Mouse (Mus musculus): Measurements from ENCODE around the gene Card19. TPM values are rescaled to one million over a fixed set of nuclear protein-coding genes. Genes with fewer than 3 reads are reported as not detected.

The Card19 gene
- 23.1 and 23.3 TPM in 2 replicates for polyA plus RNA-seq (2016; fragmentation: Nextera tagmentation; extraction: Ambion mirVana)

GRCm38 (mm10) chr13:49215504-49216219 lies at the start of gene Card19:
Gene Card19, minus strand, starts transcription at chr13:49216037.
- no peaks in the 10 kb centered on the region for H3K9me3 ChIP-seq (replicated peaks)
- DNase-seq (ENCODE audit: low spot score) = peak; percentile 92
- H3K27me3 ChIP-seq (ENCODE audit: low read depth, poor library complexity, severe bottlenecking) = peaks cover 60% of the 10 kb centered on the region
- peak within 1 kb of the TSS; percentile 84 for H3K27ac ChIP-seq (replicated peaks)
- H3K4me3 ChIP-seq = peak within 1 kb of the TSS; percentile 88
- no peaks in the 10 kb centered on the region for H3K36me3 ChIP-seq
- WGBS = under 1% methylated on average over 77 of the region's 78 CpGs
- peaks cover 72% of the 10 kb centered on the region for H3K4me1 ChIP-seq

DNA sequence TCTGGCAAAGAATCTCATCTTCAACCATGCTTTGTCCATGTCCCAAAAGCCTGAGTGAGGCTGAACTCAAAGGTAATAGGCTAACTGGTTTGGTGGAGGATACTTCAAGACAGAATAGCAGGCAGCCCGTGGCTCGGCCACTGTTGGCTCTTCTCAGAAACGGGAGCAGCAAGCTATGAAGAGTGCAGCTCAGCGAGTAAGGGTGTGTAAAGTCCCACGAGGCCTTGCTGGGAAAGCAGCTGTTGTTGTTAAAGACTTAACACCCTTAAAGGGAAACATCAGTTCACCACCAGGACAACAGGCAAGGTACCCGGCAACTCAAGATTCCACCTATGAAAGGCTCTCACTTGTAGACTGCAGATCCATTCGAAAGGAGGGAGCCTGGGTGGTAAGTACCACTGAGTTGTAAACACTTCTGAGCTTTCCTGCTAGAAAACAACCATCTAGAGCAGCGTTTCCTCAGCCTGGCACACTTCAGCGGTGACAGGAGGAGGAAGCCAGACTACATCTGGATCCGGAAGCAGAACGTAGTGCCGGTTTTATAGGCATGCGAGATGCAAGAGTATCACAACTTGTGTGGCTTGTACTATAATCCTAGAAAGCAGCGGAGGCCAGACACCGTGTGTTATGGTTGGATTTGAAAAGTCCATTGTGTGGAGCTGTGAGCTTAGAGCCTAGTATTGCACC lies 44.3 kb upstream of the Card19 start:
- Histone ChIP-seq H3K27ac (replicated peaks) (no peak overlapping the region), H3K27me3 (ENCODE audit: low read depth, poor library complexity, severe bottlenecking) (no peaks in the 10 kb centered on the region), H3K4me1 (peaks cover 11% of the 10 kb centered on the region; the same call in 1 of the 2 replicates), H3K9me3 (replicated peaks) (no peaks in the 10 kb centered on the region), H3K36me3 (peaks cover 8% of the 10 kb centered on the region; the same call in 1 of the 2 replicates), H3K4me3 (no peak overlapping the region)
- DNase-seq (ENCODE audit: low spot score) = no peak
- WGBS = 89% methylated on average over 15 of the region's 15 CpGs

DNA sequence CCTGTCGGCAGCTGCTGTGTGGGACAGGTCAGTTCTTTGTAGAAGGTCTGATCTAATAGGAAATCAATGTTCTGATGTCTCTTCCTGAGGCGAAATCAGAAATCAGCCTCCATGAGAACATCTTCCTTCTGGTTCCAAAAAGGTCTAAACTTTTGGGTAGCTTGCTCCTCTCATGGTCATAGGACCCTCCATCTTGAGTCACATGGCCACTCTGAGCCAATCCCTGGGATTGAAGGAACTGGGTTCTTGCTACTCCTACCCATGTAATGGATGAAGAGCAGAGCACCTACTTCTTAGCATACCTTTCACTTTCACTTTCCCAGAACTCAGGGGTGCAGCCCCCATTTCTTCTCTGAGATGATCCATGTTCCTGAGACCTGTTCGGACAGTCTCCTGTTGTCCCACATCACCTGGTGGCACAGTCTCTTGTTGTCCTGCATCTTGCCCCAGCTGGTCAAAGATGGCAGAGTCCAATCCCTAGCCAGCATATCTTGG lies 42.0 kb upstream of the Card19 start:
- WGBS = 86% methylated on average over 3 of the region's 3 CpGs
- no peaks in the 10 kb centered on the region for H3K9me3 ChIP-seq (replicated peaks)
- no peak for DNase-seq (ENCODE audit: low spot score)
- no peak overlapping the region for H3K4me3 ChIP-seq
- H3K4me1 ChIP-seq = peaks cover 6% of the 10 kb centered on the region; the same call in 1 of the 2 replicates
- H3K27ac ChIP-seq (replicated peaks) = no peak overlapping the region
- no peaks in the 10 kb centered on the region for H3K27me3 ChIP-seq (ENCODE audit: low read depth, poor library complexity, severe bottlenecking)
- H3K36me3 ChIP-seq = no peaks in the 10 kb centered on the region

DNA sequence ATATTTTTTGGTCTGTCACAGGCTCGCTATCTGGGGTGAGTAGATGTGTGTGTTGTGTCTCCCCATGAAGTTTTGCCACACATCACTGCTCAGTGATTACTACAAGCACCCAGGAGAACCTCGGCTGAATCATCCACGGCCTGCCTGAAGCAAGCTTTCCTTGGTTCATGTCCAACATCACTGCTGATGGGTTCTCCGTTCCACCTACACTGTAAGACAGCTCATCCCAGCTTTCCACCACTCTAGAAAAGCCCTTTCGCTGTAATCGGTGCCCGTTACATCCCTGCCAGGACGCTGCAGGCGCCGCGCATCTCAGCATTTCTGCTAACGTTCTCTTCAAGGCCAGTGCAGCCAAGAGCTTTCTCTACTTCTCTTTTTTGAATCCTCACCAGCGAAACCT lies 36.9 kb upstream of the Card19 start:
- Histone ChIP-seq H3K9me3 (replicated peaks) (no peaks in the 10 kb centered on the region), H3K4me1 (peaks cover 30% of the 10 kb centered on the region)
- DNase-seq (ENCODE audit: low spot score) = no peak

GRCm38 (mm10) chr13:49252113-49252512 lies 36.3 kb upstream of the Card19 start:
- Histone ChIP-seq H3K4me3 (no peak overlapping the region), H3K27ac (replicated peaks) (no peak overlapping the region), H3K36me3 (no peaks in the 10 kb centered on the region), H3K4me1 (peaks cover 34% of the 10 kb centered on the region), H3K27me3 (ENCODE audit: low read depth, poor library complexity, severe bottlenecking) (peaks cover 31% of the 10 kb centered on the region), H3K9me3 (replicated peaks) (no peaks in the 10 kb centered on the region)
- no peak for DNase-seq (ENCODE audit: low spot score)
- WGBS = 79% methylated on average over 2 of the region's 2 CpGs

More for the DNA sequence above, 36.9 kb upstream of the Card19 start:
- no peaks in the 10 kb centered on the region for H3K36me3 ChIP-seq
- 92% methylated on average over 13 of the region's 13 CpGs for WGBS
- H3K4me3 ChIP-seq = no peak overlapping the region
- peaks cover 25% of the 10 kb centered on the region for H3K27me3 ChIP-seq (ENCODE audit: low read depth, poor library complexity, severe bottlenecking)
- H3K27ac ChIP-seq (replicated peaks) = no peak overlapping the region

DNA sequence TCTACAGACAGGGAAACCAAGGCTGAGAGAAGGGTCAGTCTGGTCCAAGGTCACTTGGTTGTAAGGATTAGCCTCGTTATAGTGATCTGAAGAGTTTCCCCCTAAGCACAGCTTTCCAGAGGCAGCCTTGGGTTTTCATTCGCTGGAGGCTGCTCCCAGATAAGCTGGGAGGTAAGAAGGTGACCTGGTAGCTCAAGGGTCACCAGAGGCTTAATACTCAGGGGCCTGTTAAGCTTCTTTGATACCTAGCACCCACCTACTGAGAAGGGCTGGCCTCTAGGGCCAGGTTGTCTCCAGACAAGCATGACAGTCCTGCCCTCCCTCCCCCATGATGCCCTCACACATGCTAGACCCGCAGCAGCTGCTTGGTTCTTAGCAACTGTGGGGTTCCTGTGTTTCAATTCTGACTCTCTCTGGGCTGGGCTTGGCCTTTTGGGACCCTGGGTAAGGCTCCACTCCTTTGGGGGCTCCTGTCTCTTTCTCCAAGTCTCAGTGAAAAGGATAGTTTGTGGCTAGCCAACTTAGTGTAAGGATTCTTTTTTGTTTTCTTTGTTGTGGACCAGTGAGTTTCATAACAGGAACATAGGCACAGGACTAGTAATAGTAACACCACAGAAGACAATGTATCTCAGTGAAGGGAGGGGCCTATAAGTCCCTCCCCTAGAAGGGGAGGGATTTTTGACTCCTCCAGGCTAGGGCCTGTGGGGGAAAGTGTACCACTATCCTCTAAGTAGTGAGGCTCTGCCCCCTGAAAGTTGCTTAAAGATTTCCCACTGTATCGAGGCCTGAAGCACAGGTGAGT lies 35.1 kb upstream of the Card19 start:
- H3K4me1 ChIP-seq = peaks cover 34% of the 10 kb centered on the region
- 28% methylated on average over 4 of the region's 4 CpGs for WGBS

DNA sequence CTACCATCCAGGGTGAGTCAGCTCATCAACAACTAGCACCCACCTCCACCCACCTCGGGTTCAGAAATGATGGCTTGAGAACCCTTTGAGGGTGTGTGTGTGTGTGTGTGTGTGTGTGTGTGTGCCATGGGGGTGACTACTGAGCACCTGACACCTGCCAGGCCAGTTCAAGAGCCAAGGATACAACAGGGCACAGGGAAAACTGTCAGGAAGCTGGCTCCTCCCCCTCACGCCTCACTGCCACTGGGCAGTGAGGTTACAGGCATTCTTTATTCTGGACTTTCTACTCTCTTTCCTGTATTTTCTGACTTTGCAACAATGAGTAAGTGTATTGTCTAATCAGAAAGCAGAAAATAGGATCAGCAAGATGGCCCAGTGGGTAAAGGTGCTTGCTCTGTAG lies 33.8 kb upstream of the Card19 start:
- H3K27ac ChIP-seq (replicated peaks) = no peak overlapping the region
- no peaks in the 10 kb centered on the region for H3K9me3 ChIP-seq (replicated peaks)
- H3K36me3 ChIP-seq = no peaks in the 10 kb centered on the region
- peaks cover 47% of the 10 kb centered on the region for H3K4me1 ChIP-seq
- H3K4me3 ChIP-seq = no peak overlapping the region
- WGBS = 76% methylated on average over 2 of the region's 2 CpGs
- peaks cover 56% of the 10 kb centered on the region for H3K27me3 ChIP-seq (ENCODE audit: low read depth, poor library complexity, severe bottlenecking)
- no peak for DNase-seq (ENCODE audit: low spot score)

More for the DNA sequence above, 35.1 kb upstream of the Card19 start:
- Histone ChIP-seq H3K27me3 (ENCODE audit: low read depth, poor library complexity, severe bottlenecking) (peaks cover 43% of the 10 kb centered on the region), H3K9me3 (replicated peaks) (no peaks in the 10 kb centered on the region), H3K27ac (replicated peaks) (0 out of 2 replicates have a peak overlapping the region, but pooled peaks have one; percentile 1), H3K4me3 (no peak overlapping the region), H3K36me3 (no peaks in the 10 kb centered on the region)
- no peak for DNase-seq (ENCODE audit: low spot score)

DNA sequence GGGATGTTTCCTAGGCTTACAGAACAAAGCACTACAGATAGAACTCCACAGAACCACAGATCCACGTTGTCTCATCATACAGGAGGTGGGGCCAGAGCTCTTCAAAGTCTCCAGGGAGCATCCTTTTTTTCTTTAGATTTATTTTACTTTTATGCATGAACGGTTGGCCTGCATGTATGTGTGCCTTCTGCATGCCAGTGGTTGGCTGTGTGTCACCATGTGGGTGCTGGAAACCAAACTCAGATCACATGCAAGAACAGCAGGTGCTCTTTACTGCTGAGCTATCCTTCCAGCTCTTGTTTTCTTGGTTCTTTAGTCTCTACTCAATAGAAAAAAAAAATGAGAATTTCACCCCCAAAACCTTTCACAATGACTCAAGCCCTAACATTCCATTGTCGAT lies 33.1 kb upstream of the Card19 start:
- no peak for DNase-seq (ENCODE audit: low spot score)
- Histone ChIP-seq H3K27me3 (ENCODE audit: low read depth, poor library complexity, severe bottlenecking) (peaks cover 60% of the 10 kb centered on the region), H3K4me3 (no peak overlapping the region), H3K4me1 (peaks cover 48% of the 10 kb centered on the region), H3K9me3 (replicated peaks) (no peaks in the 10 kb centered on the region), H3K36me3 (no peaks in the 10 kb centered on the region), H3K27ac (replicated peaks) (no peak overlapping the region)
- 69% methylated on average over 3 of the region's 3 CpGs for WGBS

DNA sequence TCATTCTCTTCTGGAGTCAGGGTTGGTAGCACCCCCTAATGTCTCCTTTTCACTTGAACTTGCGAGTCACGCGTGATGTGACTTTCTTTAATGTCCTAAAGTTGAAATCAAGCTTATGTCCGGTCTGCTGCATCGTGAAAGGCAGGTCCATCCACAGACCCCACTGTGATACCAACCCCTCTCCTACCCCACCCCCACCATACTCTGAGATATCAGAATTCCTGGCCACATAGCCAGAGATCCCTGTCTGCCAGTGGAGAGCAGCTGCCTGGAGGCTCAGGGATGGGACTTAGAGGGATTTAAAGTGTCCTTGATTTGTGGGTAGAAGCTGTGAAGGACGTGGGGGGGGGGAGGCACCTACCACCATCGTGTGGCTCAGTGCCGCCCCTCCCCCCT lies 32.6 kb upstream of the Card19 start, which contains the start of gene Susd3:
Gene Susd3 (minus strand): TSS at position 240 of the 396 bp plus-strand sequence.
- Histone ChIP-seq H3K9me3 (replicated peaks) (no peaks in the 10 kb centered on the region), H3K4me3 (peak within 1 kb of the TSS; percentile 59), H3K4me1 (peaks cover 48% of the 10 kb centered on the region), H3K36me3 (no peaks in the 10 kb centered on the region), H3K27ac (replicated peaks) (no peak within 1 kb of the TSS; the same call in 1 of the 2 replicates), H3K27me3 (ENCODE audit: low read depth, poor library complexity, severe bottlenecking) (peaks cover 64% of the 10 kb centered on the region)
- WGBS = 19% methylated on average over 8 of the region's 8 CpGs
- no peak for DNase-seq (ENCODE audit: low spot score)

DNA sequence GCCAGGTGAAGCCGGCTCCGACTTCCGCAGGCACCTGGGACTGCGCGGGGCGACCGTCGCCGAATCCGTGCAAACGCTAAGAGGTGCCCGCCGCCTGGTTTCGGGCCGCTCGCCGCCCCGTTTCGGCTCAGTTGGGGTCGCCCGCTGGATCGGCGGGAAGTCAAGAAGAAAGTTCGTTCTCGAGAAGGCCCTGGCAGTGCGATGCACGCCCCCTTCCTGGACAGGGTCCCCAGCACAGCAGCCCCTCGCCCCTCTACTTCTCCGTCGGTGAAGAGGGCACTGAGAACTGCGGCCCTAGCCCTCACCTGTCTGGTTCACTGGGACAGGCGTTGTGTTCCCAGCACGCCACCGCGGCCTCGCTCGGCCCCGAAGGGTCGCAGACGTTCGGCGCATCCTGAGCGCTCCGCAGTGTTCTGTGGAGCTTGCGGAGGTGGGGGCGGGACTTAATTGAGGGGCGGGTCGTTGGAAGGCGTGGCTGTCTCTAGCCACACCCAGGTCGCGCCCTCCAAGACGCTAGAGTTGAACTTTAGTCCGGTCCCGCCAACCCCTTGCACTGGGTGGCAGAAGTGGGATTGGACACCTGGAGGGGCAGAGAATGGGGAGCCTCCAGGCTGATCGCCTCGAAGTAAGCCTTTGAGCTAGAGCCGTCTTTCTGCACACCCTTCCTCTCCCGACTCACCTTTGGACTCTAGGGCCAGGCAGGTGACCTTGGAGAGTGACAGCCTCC lies 32.1 kb upstream of the Card19 start:
- WGBS = 3% methylated on average over 58 of the region's 58 CpGs
- peaks cover 48% of the 10 kb centered on the region for H3K4me1 ChIP-seq
- no peaks in the 10 kb centered on the region for H3K9me3 ChIP-seq (replicated peaks)
- peaks cover 64% of the 10 kb centered on the region for H3K27me3 ChIP-seq (ENCODE audit: low read depth, poor library complexity, severe bottlenecking)
- H3K36me3 ChIP-seq = no peaks in the 10 kb centered on the region
- no peak overlapping the region; the same call in 1 of the 2 replicates for H3K27ac ChIP-seq (replicated peaks)
- H3K4me3 ChIP-seq = peak overlapping the region; percentile 59
- peak; percentile 55 for DNase-seq (ENCODE audit: low spot score)

DNA sequence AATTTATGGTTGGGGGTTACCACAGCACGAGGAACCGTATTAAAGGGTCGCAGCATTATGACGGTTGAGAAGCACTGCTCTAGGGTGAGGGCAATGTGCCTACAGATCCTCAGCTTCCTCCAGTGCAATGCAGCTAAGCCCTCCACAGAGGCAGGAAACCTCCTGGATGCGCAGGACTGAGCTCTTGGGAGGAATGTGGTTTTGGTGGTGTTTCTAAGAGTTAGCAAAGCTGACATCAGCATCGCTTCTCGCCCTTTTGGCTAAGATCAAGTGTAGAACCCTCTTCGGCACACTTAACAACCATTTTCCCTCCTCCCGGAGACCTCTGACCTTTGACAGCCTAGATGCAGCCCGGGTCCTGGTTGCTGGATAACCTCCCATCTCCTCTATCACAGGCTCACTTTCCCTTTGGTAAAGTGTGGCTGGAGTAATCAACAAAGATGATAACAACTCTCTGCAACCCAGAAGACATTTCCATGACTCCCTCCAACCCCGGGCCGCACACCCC lies 31.4 kb upstream of the Card19 start:
- H3K9me3 ChIP-seq (replicated peaks) = no peaks in the 10 kb centered on the region
- peaks cover 64% of the 10 kb centered on the region for H3K27me3 ChIP-seq (ENCODE audit: low read depth, poor library complexity, severe bottlenecking)
- DNase-seq (ENCODE audit: low spot score) = no peak
- H3K4me1 ChIP-seq = peaks cover 48% of the 10 kb centered on the region
- no peak overlapping the region; the same call in 1 of the 2 replicates for H3K27ac ChIP-seq (replicated peaks)
- H3K36me3 ChIP-seq = no peaks in the 10 kb centered on the region
- H3K4me3 ChIP-seq = peak overlapping the region; percentile 59
- 35% methylated on average over 12 of the region's 12 CpGs for WGBS
